In the genomic region with DNA sequence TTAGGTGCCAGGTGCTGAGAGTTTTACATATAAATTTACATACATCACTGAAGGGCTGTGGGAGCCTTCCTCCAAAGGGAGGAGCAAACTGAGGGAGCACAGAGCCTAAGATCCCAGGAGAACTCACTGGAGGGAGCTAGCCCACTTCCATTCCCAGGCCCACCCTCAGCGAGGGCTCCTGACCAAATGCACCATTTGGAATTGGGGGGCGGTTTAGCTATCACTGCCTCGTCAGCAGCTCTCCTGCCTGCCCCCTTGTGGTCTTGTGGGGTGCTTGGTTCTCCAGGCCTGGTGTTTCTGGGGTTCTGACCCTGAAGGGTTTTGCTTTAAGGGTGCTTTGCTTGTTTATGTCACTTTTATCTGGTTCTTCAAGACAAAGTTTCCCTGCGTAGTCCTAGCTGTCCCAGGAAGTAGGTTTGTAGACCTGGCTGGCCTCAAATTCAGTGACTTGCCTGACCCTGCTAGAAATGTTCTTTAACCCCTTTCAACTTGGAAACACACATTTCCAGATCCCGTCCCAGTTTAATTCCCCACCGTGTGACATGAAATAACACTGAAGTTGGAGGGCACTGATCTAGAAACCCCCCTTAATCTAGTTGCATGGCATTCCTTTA, we compare ENCODE assay signal across 8 mouse cellular contexts.
DNase-seq lines count a peak whose midpoint lies in the region; ATAC-seq and TF ChIP-seq lines count a peak whose summit lies in the region.
"Had no signal": no experiment of that assay in that cellular context is flagged by ENCODE, and none has a peak within 500 bp of the region (broad histone marks: within the 10 kb centered on the region; RNA-seq: fewer than 3 reads in every experiment).

No protein-coding gene starts in this region.

- H3K27ac ChIP-seq in kidney, adult 2 months (ENCODE audit: insufficient read depth, low read depth, low read length): no peak overlapping the region
- no peak overlapping the region for H3K27ac ChIP-seq in kidney, embryonic 16.5 days (ENCODE audit: low read length)
- H3K27ac ChIP-seq in ES-Bruce4 (ENCODE audit: insufficient read depth, low read length): no peak overlapping the region
- peak overlapping the region; percentile 28; the same call in 1 of the 2 replicates for H3K27ac ChIP-seq in limb, embryonic 13.5 days
- H3K27ac ChIP-seq: macrophage had no signal

- no peak for ATAC-seq in kidney, embryonic 16.5 days (ENCODE audit: low FRiP score, low TSS enrichment)
- no peak for ATAC-seq in limb, embryonic 13.5 days (ENCODE audit: low FRiP score, low read depth)
- ATAC-seq in frontal cortex, adult (ENCODE audit: low TSS enrichment): no peak

- peaks cover 45% of the 10 kb centered on the region for H3K4me1 ChIP-seq in kidney, adult 2 months (ENCODE audit: control insufficient read depth, insufficient read depth, low read length)
- H3K4me1 ChIP-seq in kidney, embryonic 16.5 days (ENCODE audit: insufficient read depth, low read length): peaks cover 56% of the 10 kb centered on the region
- peaks cover 4% of the 10 kb centered on the region for H3K4me1 ChIP-seq in ES-Bruce4 (ENCODE audit: control insufficient read depth, insufficient read depth, low read length)
- H3K4me1 ChIP-seq in limb, embryonic 13.5 days: peaks cover 77% of the 10 kb centered on the region

- 41% methylated on average over 6 of the region's 6 CpGs for WGBS in kidney, adult 2 months
- WGBS in kidney, embryonic 16.5 days: 52% methylated on average over 6 of the region's 6 CpGs
- WGBS in limb, embryonic 13.5 days: 61% methylated on average over 6 of the region's 6 CpGs

- H3K4me3 ChIP-seq in kidney, adult 2 months (ENCODE audit: insufficient read depth, low read depth, low read length): no peak overlapping the region
- no peak overlapping the region for H3K4me3 ChIP-seq in kidney, embryonic 16.5 days (ENCODE audit: low read length)
- H3K4me3 ChIP-seq in ES-Bruce4 (ENCODE audit: low read depth, low read length): no peak overlapping the region
- H3K4me3 ChIP-seq in limb, embryonic 13.5 days: no peak overlapping the region

- H3K36me3 ChIP-seq in kidney, adult 2 months (ENCODE audit: control insufficient read depth, insufficient read depth, low read length): no peaks in the 10 kb centered on the region
- H3K36me3 ChIP-seq in kidney, embryonic 16.5 days (ENCODE audit: insufficient read depth, low read length): no peaks in the 10 kb centered on the region
- no peaks in the 10 kb centered on the region for H3K36me3 ChIP-seq in ES-Bruce4 (ENCODE audit: control insufficient read depth, insufficient read depth, low read length, poor library complexity, severe bottlenecking)
- H3K36me3 ChIP-seq in limb, embryonic 13.5 days: peaks cover 4% of the 10 kb centered on the region

- DNase-seq in kidney, adult 2 months: peak; percentile 32
- DNase-seq in adrenal gland, postnatal 25 days: peak; percentile 36
- DNase-seq in thymus, postnatal 25 days: peak; percentile 76

- H3K9me3 ChIP-seq in kidney, embryonic 16.5 days (ENCODE audit: low read length): no peaks in the 10 kb centered on the region
- H3K9me3 ChIP-seq in ES-Bruce4 (replicated peaks; ENCODE audit: control insufficient read depth, insufficient read depth, low read length, poor library complexity, severe bottlenecking): no peaks in the 10 kb centered on the region
- no peaks in the 10 kb centered on the region for H3K9me3 ChIP-seq in limb, embryonic 13.5 days

- no peak for TF ChIP-seq EP300 in ES-Bruce4 (IDR thresholded peaks at IDR 0.05; ENCODE audit: insufficient read depth, low read depth, low read length)

- TF ChIP-seq POLR2A in kidney, adult 2 months (IDR thresholded peaks at IDR 0.05; ENCODE audit: low read depth, low read length): no peak
- TF ChIP-seq POLR2A in ES-Bruce4 (IDR thresholded peaks at IDR 0.05; ENCODE audit: insufficient read depth, low read length): no peak

- H3K9ac ChIP-seq in kidney, embryonic 16.5 days (replicated peaks; ENCODE audit: low read length): no peak overlapping the region
- no peak overlapping the region for H3K9ac ChIP-seq in ES-Bruce4 (ENCODE audit: low read depth, poor library complexity, severe bottlenecking)
- no peak overlapping the region for H3K9ac ChIP-seq in limb, embryonic 13.5 days

- peak; percentile 48 for TF ChIP-seq CTCF in kidney, adult 2 months (conservative IDR thresholded peaks at IDR 0.05; ENCODE audit: insufficient read depth, insufficient read length, low read depth, low read length)
- TF ChIP-seq CTCF in ES-Bruce4 (IDR thresholded peaks at IDR 0.05; ENCODE audit: low read depth, low read length): peak; percentile 52

- no peak overlapping the region for H3K4me2 ChIP-seq in kidney, embryonic 16.5 days (replicated peaks; ENCODE audit: low read depth, low read length)
- H3K4me2 ChIP-seq in limb, embryonic 13.5 days (replicated peaks): no peak overlapping the region

- no peaks in the 10 kb centered on the region for H3K27me3 ChIP-seq in kidney, adult 2 months (replicated peaks; ENCODE audit: control insufficient read depth, insufficient read depth, low read length)
- no peaks in the 10 kb centered on the region for H3K27me3 ChIP-seq in kidney, embryonic 16.5 days (ENCODE audit: insufficient read depth, low read length)
- H3K27me3 ChIP-seq in ES-Bruce4 (ENCODE audit: control insufficient read depth, insufficient read depth, low read length, poor library complexity, severe bottlenecking): no peaks in the 10 kb centered on the region
- no peaks in the 10 kb centered on the region for H3K27me3 ChIP-seq in limb, embryonic 13.5 days
